Mouse (Mus musculus) thymus, postnatal 36 days (tissue): ENCODE data around the gene Nup93.
A peak's percentile ranks its signal among the peaks of the same experiment; 100 is the strongest.

Source experiments
- DNase-seq, 2 experiments: peaks; one replicate each; pipeline ENCODE4 v3.0.0; 2022; ENCODE audit warnings: mixed read lengths in 2 of 2

Nup93 gene

GRCm38 (mm10) chr8:94323041-94323440, 108.7 kb downstream of the Nup93 start:
- no peak for DNase-seq

- peak; percentile 31 to 48 for DNase-seq
Observed at GRCm38 (mm10) chr8:94324071-94324470, 109.7 kb downstream of the Nup93 start.

- no peak for DNase-seq
Observed at GRCm38 (mm10) chr8:94326016-94326415, 111.7 kb downstream of the Nup93 start.

- no peak for DNase-seq
Observed at GRCm38 (mm10) chr8:94328932-94329728, 114.8 kb downstream of the Nup93 start, which contains the start of gene Slc12a3. Gene Slc12a3, plus strand, starts transcription at chr8:94329201.

GRCm38 (mm10) chr8:94330733-94331132, 116.4 kb downstream of the Nup93 start:
- peak in 1 of 2 experiments; percentile 33 for DNase-seq

- DNase-seq = no peak
Observed at GRCm38 (mm10) chr8:94333345-94333744, 119.0 kb downstream of the Nup93 start.

GRCm38 (mm10) chr8:94337559-94337958, 123.2 kb downstream of the Nup93 start:
- DNase-seq = no peak

- no peak for DNase-seq
Observed at GRCm38 (mm10) chr8:94340796-94341195, 126.4 kb downstream of the Nup93 start.

- no peak for DNase-seq
Observed at GRCm38 (mm10) chr8:94342691-94343090, 128.3 kb downstream of the Nup93 start.

- DNase-seq = peak; percentile 73 to 77
Observed at GRCm38 (mm10) chr8:94343290-94343689, 128.9 kb downstream of the Nup93 start.

- DNase-seq = no peak
Observed at GRCm38 (mm10) chr8:94343778-94344320, 129.5 kb downstream of the Nup93 start.

- no peak for DNase-seq
Observed at GRCm38 (mm10) chr8:94345657-94346056, 131.3 kb downstream of the Nup93 start.

- no peak for DNase-seq
Observed at GRCm38 (mm10) chr8:94346264-94346663, 131.9 kb downstream of the Nup93 start.

GRCm38 (mm10) chr8:94348425-94348824, 134.1 kb downstream of the Nup93 start:
- peak; percentile 19 to 46 for DNase-seq

- DNase-seq = no peak
Observed at GRCm38 (mm10) chr8:94354069-94354531, 139.7 kb downstream of the Nup93 start.

GRCm38 (mm10) chr8:94354571-94354970, 140.2 kb downstream of the Nup93 start:
- peak; percentile 61 to 67 for DNase-seq

- DNase-seq = no peak
Observed at GRCm38 (mm10) chr8:94357220-94357619, 142.9 kb downstream of the Nup93 start.

- no peak for DNase-seq
Observed at GRCm38 (mm10) chr8:94358541-94358940, 144.2 kb downstream of the Nup93 start.

GRCm38 (mm10) chr8:94361774-94362431, 147.5 kb downstream of the Nup93 start:
- no peak for DNase-seq

GRCm38 (mm10) chr8:94362607-94363239, 148.4 kb downstream of the Nup93 start:
- no peak for DNase-seq

- peak; percentile 85 to 94 for DNase-seq
Observed at GRCm38 (mm10) chr8:94363288-94363688, 148.9 kb downstream of the Nup93 start.

GRCm38 (mm10) chr8:94363906-94364305, 149.5 kb downstream of the Nup93 start:
- DNase-seq = peak in 1 of 2 experiments; percentile 29

GRCm38 (mm10) chr8:94364686-94365312, 150.4 kb downstream of the Nup93 start:
- DNase-seq = no peak
